14 mouse cellular contexts compared by ENCODE assay signal in the genomic region with DNA sequence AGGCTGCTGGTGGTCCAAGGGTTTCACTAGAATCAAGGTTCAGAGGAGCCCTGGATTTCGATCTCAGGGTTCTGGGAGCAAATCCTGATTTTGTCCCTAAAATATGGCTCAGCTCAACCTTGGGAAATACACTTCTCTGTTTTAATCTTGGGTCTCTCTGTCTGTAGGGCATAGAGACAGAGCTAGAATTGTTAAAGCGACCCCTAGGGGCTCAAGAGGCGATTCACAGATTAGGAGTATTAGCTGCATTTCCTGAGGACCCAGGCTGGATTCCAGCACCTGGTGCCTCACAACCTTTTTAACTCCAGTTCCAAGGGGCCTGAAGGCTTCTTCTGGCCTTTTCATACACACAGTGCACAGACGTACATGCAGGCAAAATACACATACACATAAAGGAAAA. TPM values are rescaled to one million over a fixed set of nuclear protein-coding genes. Genes with fewer than 3 reads are reported as not detected.
DNase-seq lines count a peak whose midpoint lies in the region; ATAC-seq and TF ChIP-seq lines count a peak whose summit lies in the region.
"Had no signal": no experiment of that assay in that cellular context is flagged by ENCODE, and none has a peak within 500 bp of the region (broad histone marks: within the 10 kb centered on the region; RNA-seq: fewer than 3 reads in every experiment).

No protein-coding gene starts in this region.

- 24% methylated on average over 4 of the region's 4 CpGs for WGBS in heart, postnatal 0 days
- WGBS in heart, embryonic 11.5 days (ENCODE audit: insufficient replicate concordance), result 25% methylated on average over 4 of the region's 4 CpGs
- WGBS in lung, postnatal 0 days, result 24% methylated on average over 4 of the region's 4 CpGs
- 28% methylated on average over 4 of the region's 4 CpGs for WGBS in heart, embryonic 12.5 days

- H3K9ac ChIP-seq in heart, postnatal 0 days (replicated peaks; ENCODE audit: low read depth, low read length), result no peak overlapping the region
- H3K9ac ChIP-seq in heart, embryonic 11.5 days (ENCODE audit: low read depth, low read length), result no peak overlapping the region
- no peak overlapping the region for H3K9ac ChIP-seq in lung, postnatal 0 days (replicated peaks; ENCODE audit: low read depth)
- H3K9ac ChIP-seq in ES-E14 (ENCODE audit: insufficient read depth, low read depth, low read length, poor library complexity, severe bottlenecking), result no peak overlapping the region
- H3K9ac ChIP-seq in heart, embryonic 12.5 days, result no peak overlapping the region
- H3K9ac ChIP-seq: liver, embryonic 13.5 days; stomach, embryonic 15.5 days had no signal

- intact Hi-C loops in gastrocnemius, postnatal 14 days (cut with DNase I; ENCODE audit: low total_unique reads), result no loop called here

- H3K27me3 ChIP-seq in heart, postnatal 0 days (ENCODE audit: control insufficient read depth, insufficient read depth, low read length), result no peaks in the 10 kb centered on the region
- no peaks in the 10 kb centered on the region for H3K27me3 ChIP-seq in heart, embryonic 11.5 days (ENCODE audit: control insufficient read depth, insufficient read depth, low read length)
- no peaks in the 10 kb centered on the region for H3K27me3 ChIP-seq in lung, postnatal 0 days (replicated peaks; ENCODE audit: insufficient read depth, low read length)
- peaks cover 4% of the 10 kb centered on the region; the same call in 1 of the 2 replicates for H3K27me3 ChIP-seq in heart, embryonic 12.5 days (replicated peaks)
- H3K27me3 ChIP-seq: liver, embryonic 13.5 days; stomach, embryonic 15.5 days had no signal

- H3K4me2 ChIP-seq in heart, postnatal 0 days (ENCODE audit: low read depth, low read length), result no peak overlapping the region
- H3K4me2 ChIP-seq in heart, embryonic 11.5 days, result no peak overlapping the region
- no peak overlapping the region for H3K4me2 ChIP-seq in lung, postnatal 0 days (replicated peaks; ENCODE audit: low read depth, low read length)
- H3K4me2 ChIP-seq in heart, embryonic 12.5 days, result no peak overlapping the region
- H3K4me2 ChIP-seq: liver, embryonic 13.5 days; stomach, embryonic 15.5 days had no signal

- ATAC-seq in heart, postnatal 0 days (ENCODE audit: insufficient read depth, low read depth), result no peak
- no peak for ATAC-seq in heart, embryonic 11.5 days (replicated peaks; ENCODE audit: insufficient number of reproducible peaks, low FRiP score, low TSS enrichment)
- no peak for ATAC-seq in lung, postnatal 0 days
- ATAC-seq in heart, embryonic 12.5 days (ENCODE audit: insufficient number of reproducible peaks, low FRiP score), result no peak

- no peaks in the 10 kb centered on the region for H3K36me3 ChIP-seq in heart, postnatal 0 days (replicated peaks; ENCODE audit: control insufficient read depth, insufficient read depth, low read length)
- no peaks in the 10 kb centered on the region for H3K36me3 ChIP-seq in heart, embryonic 11.5 days (ENCODE audit: control insufficient read depth, insufficient read depth, low read length)
- no peaks in the 10 kb centered on the region for H3K36me3 ChIP-seq in lung, postnatal 0 days (ENCODE audit: insufficient read depth, low read length)
- no peaks in the 10 kb centered on the region for H3K36me3 ChIP-seq in ES-E14 (ENCODE audit: control insufficient read depth, insufficient read depth, low read length, poor library complexity, severe bottlenecking)
- H3K36me3 ChIP-seq in heart, embryonic 12.5 days, result no peaks in the 10 kb centered on the region
- H3K36me3 ChIP-seq: liver, embryonic 13.5 days; stomach, embryonic 15.5 days had no signal

- no peak for DNase-seq in heart, postnatal 0 days (ENCODE audit: low spot score)
- DNase-seq in lung, postnatal 0 days (ENCODE audit: low spot score), result no peak
- DNase-seq in lung, postnatal 25 days (ENCODE audit: low spot score), result no peak
- DNase-seq in ES-E14 (ENCODE audit: low read depth, low spot score), result peak; percentile 41
- peak; percentile 44 for DNase-seq in retina, embryonic 14.5 days (ENCODE audit: low spot score)
- DNase-seq in gastrocnemius, postnatal 14 days, result no peak
- DNase-seq: heart, adult 11 months had no signal

- in situ Hi-C loops in ES-E14 (cut with MboI; ENCODE audit: low sequenced_read_pairs in 2 of 2, unreplicated experiment in 2 of 2), result no loop called here

- H3K4me3 ChIP-seq in heart, postnatal 0 days (ENCODE audit: low read depth, low read length), result no peak overlapping the region
- H3K4me3 ChIP-seq in heart, embryonic 11.5 days (ENCODE audit: low read depth, low read length), result no peak overlapping the region
- no peak overlapping the region for H3K4me3 ChIP-seq in lung, postnatal 0 days (ENCODE audit: low read depth, low read length)
- H3K4me3 ChIP-seq in ES-E14 (ENCODE audit: insufficient read depth in 1 of 2, low read depth in 1 of 2, low read length in 2 of 2, poor library complexity in 1 of 2, severe bottlenecking in 1 of 2), result no peak overlapping the region
- no peak overlapping the region for H3K4me3 ChIP-seq in heart, embryonic 12.5 days
- H3K4me3 ChIP-seq: liver, embryonic 13.5 days; stomach, embryonic 15.5 days had no signal

- H3K4me1 ChIP-seq in heart, postnatal 0 days (ENCODE audit: control insufficient read depth, insufficient read depth), result no peaks in the 10 kb centered on the region
- no peaks in the 10 kb centered on the region for H3K4me1 ChIP-seq in heart, embryonic 11.5 days (ENCODE audit: control insufficient read depth, insufficient read depth, low read length)
- H3K4me1 ChIP-seq in lung, postnatal 0 days (ENCODE audit: insufficient read depth, low read depth, low read length), result no peaks in the 10 kb centered on the region
- H3K4me1 ChIP-seq in ES-E14 (ENCODE audit: control insufficient read depth in 2 of 2, insufficient read depth in 2 of 2, low read length in 2 of 2, poor library complexity in 1 of 2), result peaks cover 0 to 3% of the 10 kb centered on the region in 2 experiments; a peak in 2 of 4 replicates
- no peaks in the 10 kb centered on the region for H3K4me1 ChIP-seq in heart, embryonic 12.5 days (replicated peaks)
- H3K4me1 ChIP-seq: liver, embryonic 13.5 days; stomach, embryonic 15.5 days had no signal

- TF ChIP-seq EP300 in heart, postnatal 0 days (IDR thresholded peaks at IDR 0.05; ENCODE audit: low read depth), result no peak
- TF ChIP-seq EP300 in lung, postnatal 0 days (IDR thresholded peaks at IDR 0.05), result no peak

- TF ChIP-seq CTCF in heart, postnatal 0 days (IDR thresholded peaks at IDR 0.05; ENCODE audit: low read depth), result 0 out of 2 replicates have a peak, but pooled peaks have one; percentile 2
- peak; percentile 24 for TF ChIP-seq CTCF in lung, postnatal 0 days (IDR thresholded peaks at IDR 0.05)

- H3K9me3 ChIP-seq in heart, postnatal 0 days (replicated peaks; ENCODE audit: control insufficient read depth, low read length), result no peaks in the 10 kb centered on the region
- no peaks in the 10 kb centered on the region for H3K9me3 ChIP-seq in heart, embryonic 11.5 days (replicated peaks; ENCODE audit: control insufficient read depth, low read length)
- no peaks in the 10 kb centered on the region for H3K9me3 ChIP-seq in lung, postnatal 0 days (ENCODE audit: low read length)
- no peaks in the 10 kb centered on the region for H3K9me3 ChIP-seq in ES-E14 (ENCODE audit: control insufficient read depth, insufficient read depth, low read depth, low read length)
- H3K9me3 ChIP-seq in heart, embryonic 12.5 days (replicated peaks), result no peaks in the 10 kb centered on the region
- H3K9me3 ChIP-seq: liver, embryonic 13.5 days; stomach, embryonic 15.5 days had no signal

- no peak overlapping the region for H3K27ac ChIP-seq in heart, postnatal 0 days (ENCODE audit: low read depth)
- H3K27ac ChIP-seq in heart, embryonic 11.5 days (ENCODE audit: low read depth, low read length), result no peak overlapping the region
- no peak overlapping the region for H3K27ac ChIP-seq in lung, postnatal 0 days (ENCODE audit: low read length)
- H3K27ac ChIP-seq in ES-E14 (ENCODE audit: insufficient read depth, low read depth, low read length, poor library complexity, severe bottlenecking), result no peak overlapping the region
- no peak overlapping the region for H3K27ac ChIP-seq in heart, embryonic 12.5 days (ENCODE audit: poor library complexity, severe bottlenecking)
- H3K27ac ChIP-seq: liver, embryonic 13.5 days; stomach, embryonic 15.5 days had no signal

RNA-seq across cellular contexts. Expression of a gene that starts 12.0 kb away (rescaled TPM):
- total RNA-seq in heart, postnatal 0 days (2014; rRNA removed; ENCODE audit: low replicate concordance), result not detected in 2 replicates
- 0.12 TPM in 1 of 2 replicates, not detected in the other for polyA plus RNA-seq in heart, postnatal 0 days (2015; fragmentation: Nextera tagmentation; extraction: Ambion mirVana)
- 0.13 TPM in 1 of 2 replicates, not detected in the other for polyA plus RNA-seq in heart, embryonic 11.5 days (2014; fragmentation: Nextera tagmentation; extraction: Ambion mirVana)
- 0.17 and 0.38 TPM in 2 replicates for polyA plus RNA-seq in lung, postnatal 0 days (2015; fragmentation: Nextera tagmentation; extraction: Ambion mirVana)
- 0.32 and 0.54 TPM in 2 replicates for total RNA-seq in ES-E14 (2012; rRNA removed)
- total RNA-seq in gastrocnemius, postnatal 14 days (2021), result under 1 TPM; 0.89 to 0.98 TPM
- polyA plus RNA-seq in heart, embryonic 12.5 days (2016; fragmentation: Nextera tagmentation; extraction: Ambion mirVana), result not detected in 2 replicates

RNA-seq across cellular contexts. Expression of a gene that starts 25.3 kb away (rescaled TPM):
- not detected in 2 replicates for total RNA-seq in heart, postnatal 0 days (2014; rRNA removed; ENCODE audit: low replicate concordance)
- 0.08 and 0.11 TPM in 2 replicates for polyA plus RNA-seq in heart, postnatal 0 days (2015; fragmentation: Nextera tagmentation; extraction: Ambion mirVana)
- polyA plus RNA-seq in heart, embryonic 11.5 days (2014; fragmentation: Nextera tagmentation; extraction: Ambion mirVana), result not detected in 2 replicates
- 0.69 and 1.3 TPM in 2 replicates for polyA plus RNA-seq in lung, postnatal 0 days (2015; fragmentation: Nextera tagmentation; extraction: Ambion mirVana)
- 0.18 TPM in 1 of 2 replicates, not detected in the other for total RNA-seq in ES-E14 (2012; rRNA removed)
- not detected for total RNA-seq in gastrocnemius, postnatal 14 days (2021)
- polyA plus RNA-seq in heart, embryonic 12.5 days (2016; fragmentation: Nextera tagmentation; extraction: Ambion mirVana), result not detected in 2 replicates
- total RNA-seq: adrenal gland, adult 8-10 months; heart, postnatal 36 days; left cerebral cortex, postnatal 14 days had no signal
- polyA plus RNA-seq: liver, embryonic 13.5 days had no signal

RNA-seq across cellular contexts. Expression of a gene that starts 52.2 kb away (rescaled TPM):
- total RNA-seq in heart, postnatal 0 days (2014; rRNA removed; ENCODE audit: low replicate concordance), result 23.3 and 25.4 TPM in 2 replicates
- 7.0 and 7.5 TPM in 2 replicates for polyA plus RNA-seq in heart, postnatal 0 days (2015; fragmentation: Nextera tagmentation; extraction: Ambion mirVana)
- polyA plus RNA-seq in heart, embryonic 11.5 days (2014; fragmentation: Nextera tagmentation; extraction: Ambion mirVana), result 9.0 and 11.9 TPM in 2 replicates
- polyA plus RNA-seq in lung, postnatal 0 days (2015; fragmentation: Nextera tagmentation; extraction: Ambion mirVana), result 13.3 and 14.1 TPM in 2 replicates
- 58.0 and 91.2 TPM in 2 replicates for total RNA-seq in ES-E14 (2012; rRNA removed)
- 1 to 10 TPM; 6.6 to 7.8 TPM for total RNA-seq in gastrocnemius, postnatal 14 days (2021)
- 16.4 and 17.8 TPM in 2 replicates for polyA plus RNA-seq in heart, embryonic 12.5 days (2016; fragmentation: Nextera tagmentation; extraction: Ambion mirVana)

RNA-seq across cellular contexts. Expression of a gene that starts 52.9 kb away (rescaled TPM):
- not detected in 2 replicates for total RNA-seq in heart, postnatal 0 days (2014; rRNA removed; ENCODE audit: low replicate concordance)
- not detected in 2 replicates for polyA plus RNA-seq in heart, postnatal 0 days (2015; fragmentation: Nextera tagmentation; extraction: Ambion mirVana)
- not detected in 2 replicates for polyA plus RNA-seq in heart, embryonic 11.5 days (2014; fragmentation: Nextera tagmentation; extraction: Ambion mirVana)
- not detected in 2 replicates for polyA plus RNA-seq in lung, postnatal 0 days (2015; fragmentation: Nextera tagmentation; extraction: Ambion mirVana)
- 19.8 and 27.1 TPM in 2 replicates for total RNA-seq in ES-E14 (2012; rRNA removed)
- not detected for total RNA-seq in gastrocnemius, postnatal 14 days (2021)
- polyA plus RNA-seq in heart, embryonic 12.5 days (2016; fragmentation: Nextera tagmentation; extraction: Ambion mirVana), result not detected in 2 replicates
- total RNA-seq: adrenal gland, adult 8-10 months; heart, postnatal 36 days; left cerebral cortex, postnatal 14 days had no signal
- polyA plus RNA-seq: liver, embryonic 13.5 days; stomach, embryonic 15.5 days had no signal

Comparison
In these comparisons a context has a peak if more than half of its experiments do, and no peak if none do; other contexts are left out.
1. DNase-seq: peak in ES-E14 (single experiment) and retina, embryonic 14.5 days (single experiment); none in heart, postnatal 0 days (single experiment), lung, postnatal 0 days (single experiment), lung, postnatal 25 days (single experiment) and gastrocnemius, postnatal 14 days (single experiment).